Mouse (Mus musculus): ENCODE data around the gene Sstr2.

DNA sequence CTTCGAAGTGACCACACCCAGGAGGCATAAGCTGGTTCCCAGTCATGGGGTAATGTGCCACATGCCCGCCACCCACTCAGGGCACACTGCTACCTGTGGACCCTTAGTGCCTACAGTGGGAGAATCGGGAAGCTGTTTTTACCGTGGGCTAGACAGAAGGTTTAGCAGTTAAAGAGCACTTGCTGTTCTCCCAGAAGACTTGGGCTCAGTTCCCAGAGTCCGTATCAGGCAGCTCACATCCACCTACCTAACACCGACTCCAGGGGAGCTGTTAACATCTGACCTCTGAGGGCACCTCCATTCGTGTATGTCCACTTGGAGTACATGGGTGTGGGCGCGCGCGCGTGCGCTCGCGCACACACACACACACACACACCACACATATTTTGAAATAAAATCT, 35.0 kb downstream of the Sstr2 start:
- no peak for TF ChIP-seq CTCF (IDR thresholded peaks at IDR 0.05; ENCODE audit: control insufficient read depth, insufficient read depth, insufficient read length)
- TF ChIP-seq MYOG (IDR thresholded peaks at IDR 0.05; ENCODE audit: control insufficient read depth, extremely low read depth, insufficient read length), result no peak

Measured in C2C12 (cell line).